Mouse (Mus musculus) liver, adult 2 months (tissue): ENCODE measurements around the gene Psmg3.

ENCODE experiments used
- CTCF ChIP-seq: fragments of 200-500 bp; IDR thresholded peaks from 2 replicates; pipeline ENCODE4 v1.5.1; 2011; ENCODE audit warnings: low read depth, low read length, control low read depth
- POLR2A ChIP-seq: fragments of 200-500 bp; IDR thresholded peaks from 2 replicates; pipeline ENCODE4 v1.6.1; 2011; ENCODE audit warnings: low read length, control low read depth; ENCODE audit not compliant: insufficient read depth; ENCODE audit errors: extremely low read depth

- no peak for TF ChIP-seq CTCF
- no peak for TF ChIP-seq POLR2A
These were observed 9.0 kb upstream of the Psmg3 start for GRCm38 (mm10) chr5:139835706-139836105.
